Mouse (Mus musculus): ENCODE measurements at regions not wholly inside any gene's neighbourhood (a gene's known extent, or its start where the extent isn't known, plus 50 kb on each side); places are given as distances from the start of the nearest gene placed in this dataset.

DNA sequence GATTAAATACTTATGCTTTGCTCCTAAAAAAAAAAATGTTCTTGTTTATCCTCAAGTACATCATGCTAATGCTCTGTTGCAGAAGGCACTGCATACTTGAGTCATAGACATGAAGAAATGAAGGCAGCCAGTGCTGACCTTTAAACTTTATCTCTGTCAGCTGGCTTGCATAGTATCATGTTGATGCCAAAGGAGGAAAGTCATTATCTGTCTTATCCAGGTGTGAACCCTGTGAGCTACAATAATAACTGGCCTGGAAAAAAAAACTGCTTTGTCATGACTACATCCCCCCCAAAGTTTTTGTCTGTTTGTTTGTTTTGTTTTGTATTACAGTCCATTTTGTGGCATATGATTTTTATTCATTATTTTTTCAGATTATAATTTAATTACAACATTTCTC, 124.3 kb upstream of the Ndst4 start:
- Histone ChIP-seq H3K9me3 (ENCODE audit: control insufficient read depth, low read length) (no peaks in the 10 kb centered on the region), H3K27ac (ENCODE audit: low read depth, low read length) (no peak overlapping the region), H3K4me3 (ENCODE audit: low read depth, low read length) (no peak overlapping the region), H3K27me3 (ENCODE audit: control insufficient read depth, insufficient read depth, low read length) (no peaks in the 10 kb centered on the region), H3K9ac (ENCODE audit: low read length) (no peak overlapping the region), H3K4me2 (no peak overlapping the region), H3K36me3 (ENCODE audit: control insufficient read depth, insufficient read depth, low read length) (no peaks in the 10 kb centered on the region), H3K4me1 (ENCODE audit: control insufficient read depth, insufficient read depth, low read length) (no peaks in the 10 kb centered on the region)
- DNase-seq (ENCODE audit: low spot score, missing footprints) (peak; percentile 47), ATAC-seq (ENCODE audit: low FRiP score) (no peak)

DNA sequence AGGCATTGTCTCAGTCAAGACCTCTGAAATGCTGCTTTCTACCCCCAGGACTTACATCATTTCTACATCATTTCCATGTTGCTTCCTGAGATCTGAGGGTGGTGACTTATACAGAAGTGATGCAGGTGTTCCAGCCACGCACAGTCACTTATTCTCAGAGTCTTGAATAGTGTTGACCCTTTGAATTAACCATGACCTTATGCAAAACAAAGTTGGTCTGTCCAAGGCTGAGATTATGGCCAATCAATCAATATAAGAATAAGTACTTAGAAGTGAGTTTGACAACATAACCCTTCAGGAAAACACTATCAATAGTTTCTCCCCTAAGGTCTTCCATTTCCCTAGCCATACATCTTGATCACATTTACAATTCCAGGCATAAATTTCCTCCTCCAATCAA, 115.3 kb upstream of the Ndst4 start:
- Histone ChIP-seq H3K4me3 (ENCODE audit: low read depth, low read length) (no peak overlapping the region), H3K27me3 (ENCODE audit: control insufficient read depth, insufficient read depth, low read length) (no peaks in the 10 kb centered on the region), H3K27ac (ENCODE audit: low read depth, low read length) (no peak overlapping the region), H3K4me1 (ENCODE audit: control insufficient read depth, insufficient read depth, low read length) (no peaks in the 10 kb centered on the region), H3K36me3 (ENCODE audit: control insufficient read depth, insufficient read depth, low read length) (no peaks in the 10 kb centered on the region), H3K9ac (ENCODE audit: low read length) (no peak overlapping the region), H3K4me2 (no peak overlapping the region), H3K9me3 (ENCODE audit: control insufficient read depth, low read length) (no peaks in the 10 kb centered on the region)
- DNase-seq (ENCODE audit: low spot score, missing footprints) = peak; percentile 80
- WGBS = 65% methylated on average over 1 of the region's 1 CpGs
- peak; percentile 49; the same call in 1 of the 2 replicates for ATAC-seq (ENCODE audit: low FRiP score)

DNA sequence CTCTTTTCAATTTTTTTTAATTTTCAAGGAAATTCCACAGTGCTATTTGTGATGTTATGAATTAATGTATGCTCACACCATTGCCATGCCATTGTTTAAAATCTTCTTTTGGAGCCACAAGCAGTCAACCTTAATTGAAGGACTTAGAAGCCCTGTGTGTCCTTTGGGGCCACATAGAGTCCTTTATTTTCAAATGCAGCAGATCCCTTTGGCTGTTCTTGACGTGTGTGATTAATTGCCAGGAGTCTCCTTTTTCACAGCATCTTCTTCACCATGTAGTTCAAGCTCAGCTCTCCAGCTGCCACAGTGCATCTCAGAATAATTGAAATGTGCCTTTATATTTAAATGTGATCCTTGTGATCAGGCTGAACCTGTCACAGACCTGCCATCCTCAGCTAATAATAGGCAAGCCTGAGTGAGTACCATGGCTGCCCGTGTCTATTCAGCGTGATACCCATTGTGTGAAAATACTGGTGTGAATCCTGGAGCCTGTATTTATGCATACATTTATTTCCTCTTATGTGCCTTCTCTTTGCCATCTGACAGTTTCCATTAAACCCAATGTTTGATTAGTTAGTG, 114.4 kb upstream of the Ndst4 start:
- DNase-seq (ENCODE audit: low spot score, missing footprints) (peak; percentile 82), ATAC-seq (ENCODE audit: low FRiP score) (peak; percentile 79)
- Histone ChIP-seq H3K27ac (ENCODE audit: low read depth, low read length) (no peak overlapping the region), H3K36me3 (ENCODE audit: control insufficient read depth, insufficient read depth, low read length) (no peaks in the 10 kb centered on the region), H3K4me3 (ENCODE audit: low read depth, low read length) (no peak overlapping the region), H3K4me2 (no peak overlapping the region), H3K9ac (ENCODE audit: low read length) (no peak overlapping the region), H3K4me1 (ENCODE audit: control insufficient read depth, insufficient read depth, low read length) (no peaks in the 10 kb centered on the region), H3K27me3 (ENCODE audit: control insufficient read depth, insufficient read depth, low read length) (no peaks in the 10 kb centered on the region), H3K9me3 (ENCODE audit: control insufficient read depth, low read length) (no peaks in the 10 kb centered on the region)
- 39% methylated on average over 3 of the region's 3 CpGs for WGBS

DNA sequence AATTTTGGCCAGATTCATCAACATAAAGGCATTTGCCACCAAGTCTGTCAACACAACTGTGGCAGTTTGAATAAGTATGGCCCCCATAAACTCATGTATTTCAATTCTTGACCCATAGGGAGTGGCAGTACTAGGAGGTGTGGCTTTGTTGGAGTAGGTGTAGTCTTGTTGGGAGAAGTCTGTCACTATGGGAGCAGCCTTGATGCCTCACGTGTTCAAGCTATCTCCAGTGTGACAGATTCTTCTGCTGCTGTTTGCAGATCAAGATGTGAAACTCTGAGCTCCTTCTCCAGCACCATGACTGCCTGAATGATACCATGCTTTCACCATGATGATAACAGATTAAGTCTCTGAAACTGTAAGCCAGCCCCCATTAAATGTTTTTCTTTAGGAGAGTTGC, 97.2 kb upstream of the Ndst4 start:
- no peaks in the 10 kb centered on the region for H3K27me3 ChIP-seq (ENCODE audit: control insufficient read depth, insufficient read depth, low read length)
- WGBS = 82% methylated on average over 1 of the region's 1 CpGs
- DNase-seq (ENCODE audit: low spot score, missing footprints) = no peak
- H3K9ac ChIP-seq (ENCODE audit: low read length) = no peak overlapping the region
- H3K27ac ChIP-seq (ENCODE audit: low read depth, low read length) = no peak overlapping the region
- H3K4me3 ChIP-seq (ENCODE audit: low read depth, low read length) = no peak overlapping the region
- H3K4me2 ChIP-seq = no peak overlapping the region
- no peak for ATAC-seq (ENCODE audit: low FRiP score)
- no peaks in the 10 kb centered on the region for H3K36me3 ChIP-seq (ENCODE audit: control insufficient read depth, insufficient read depth, low read length)
- no peaks in the 10 kb centered on the region for H3K9me3 ChIP-seq (ENCODE audit: control insufficient read depth, low read length)
- H3K4me1 ChIP-seq (ENCODE audit: control insufficient read depth, insufficient read depth, low read length) = no peaks in the 10 kb centered on the region

DNA sequence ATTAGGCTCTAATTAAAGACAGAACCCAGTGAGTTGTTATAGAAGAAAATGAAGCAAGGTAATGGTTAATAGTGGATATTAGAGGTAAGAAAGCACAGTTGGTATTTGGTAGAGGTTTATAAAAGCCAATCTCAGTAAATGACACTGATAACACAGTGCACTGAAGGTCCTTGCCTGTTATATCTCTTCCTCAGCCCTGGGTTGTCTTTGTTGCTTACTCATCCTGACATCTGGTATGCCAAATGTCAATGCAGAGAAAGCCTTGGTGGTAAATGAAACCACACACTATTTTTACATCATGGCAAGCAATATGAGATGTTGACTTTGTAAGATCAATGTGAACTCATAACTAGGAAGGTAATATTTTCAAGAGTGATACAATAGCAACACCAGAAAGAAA, 76.8 kb upstream of the Ndst4 start:
- Histone ChIP-seq H3K36me3 (ENCODE audit: control insufficient read depth, insufficient read depth, low read length) (no peaks in the 10 kb centered on the region), H3K4me2 (no peak overlapping the region), H3K4me1 (ENCODE audit: control insufficient read depth, insufficient read depth, low read length) (no peaks in the 10 kb centered on the region), H3K9me3 (ENCODE audit: control insufficient read depth, low read length) (no peaks in the 10 kb centered on the region), H3K4me3 (ENCODE audit: low read depth, low read length) (no peak overlapping the region), H3K9ac (ENCODE audit: low read length) (no peak overlapping the region), H3K27ac (ENCODE audit: low read depth, low read length) (no peak overlapping the region), H3K27me3 (ENCODE audit: control insufficient read depth, insufficient read depth, low read length) (no peaks in the 10 kb centered on the region)
- no peak for ATAC-seq (ENCODE audit: low FRiP score)
- no peak for DNase-seq (ENCODE audit: low spot score, missing footprints)

DNA sequence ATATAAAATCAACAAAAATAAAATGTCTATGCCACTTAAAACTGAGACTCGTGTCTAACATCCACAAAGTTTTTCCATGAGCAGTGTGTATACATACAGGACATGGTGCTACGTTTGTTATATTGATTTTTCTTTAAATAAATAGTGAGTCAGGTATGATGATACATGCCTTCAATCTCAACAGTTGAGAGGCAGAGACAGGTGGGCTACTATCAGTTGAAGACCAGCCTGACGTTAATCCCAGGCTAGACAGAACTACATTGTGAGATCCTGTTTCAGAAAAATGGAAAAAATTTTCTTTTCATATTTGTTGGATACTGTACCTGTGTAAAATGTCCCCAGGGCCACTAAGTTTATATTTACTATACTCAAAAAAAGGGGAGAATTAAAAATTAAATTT, 66.5 kb upstream of the Ndst4 start:
- ATAC-seq (ENCODE audit: low FRiP score) (no peak), DNase-seq (ENCODE audit: low spot score, missing footprints) (no peak)
- no peaks in the 10 kb centered on the region for H3K9me3 ChIP-seq (ENCODE audit: control insufficient read depth, low read length)
- WGBS = 88% methylated on average over 3 of the region's 3 CpGs
- no peak overlapping the region for H3K4me2 ChIP-seq
- no peaks in the 10 kb centered on the region for H3K27me3 ChIP-seq (ENCODE audit: control insufficient read depth, insufficient read depth, low read length)
- H3K9ac ChIP-seq (ENCODE audit: low read length) = no peak overlapping the region
- H3K4me1 ChIP-seq (ENCODE audit: control insufficient read depth, insufficient read depth, low read length) = no peaks in the 10 kb centered on the region
- no peak overlapping the region for H3K27ac ChIP-seq (ENCODE audit: low read depth, low read length)
- H3K4me3 ChIP-seq (ENCODE audit: low read depth, low read length) = no peak overlapping the region
- H3K36me3 ChIP-seq (ENCODE audit: control insufficient read depth, insufficient read depth, low read length) = no peaks in the 10 kb centered on the region

DNA sequence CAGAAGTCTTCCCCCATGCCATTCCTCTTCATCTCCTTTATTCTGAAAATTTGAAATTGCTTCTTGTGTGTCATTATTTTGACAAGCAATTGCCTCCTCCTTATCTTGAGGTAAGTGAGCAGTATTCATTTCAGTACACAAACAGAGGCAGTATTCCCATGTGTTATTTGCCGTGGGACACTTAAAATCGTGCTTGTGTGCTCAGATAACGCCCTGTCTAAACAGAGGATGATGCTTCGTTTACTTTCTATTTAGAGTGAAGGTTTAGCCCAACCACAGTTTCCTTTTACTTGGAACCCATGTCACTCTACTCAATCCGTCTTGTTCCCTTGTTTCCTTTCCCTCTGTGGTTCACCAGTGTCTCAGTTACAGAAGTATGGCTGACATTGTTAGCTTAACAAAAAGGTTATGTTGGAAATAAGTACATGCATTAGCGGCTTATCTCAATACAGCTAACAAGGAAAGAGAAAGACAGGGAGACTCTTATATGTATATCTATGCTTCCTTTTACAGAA, 65.6 kb upstream of the Ndst4 start:
- 63% methylated on average over 6 of the region's 6 CpGs for WGBS
- Histone ChIP-seq H3K27ac (ENCODE audit: low read depth, low read length) (no peak overlapping the region), H3K4me2 (no peak overlapping the region), H3K36me3 (ENCODE audit: control insufficient read depth, insufficient read depth, low read length) (no peaks in the 10 kb centered on the region), H3K9ac (ENCODE audit: low read length) (no peak overlapping the region), H3K4me3 (ENCODE audit: low read depth, low read length) (no peak overlapping the region), H3K9me3 (ENCODE audit: control insufficient read depth, low read length) (no peaks in the 10 kb centered on the region), H3K27me3 (ENCODE audit: control insufficient read depth, insufficient read depth, low read length) (no peaks in the 10 kb centered on the region), H3K4me1 (ENCODE audit: control insufficient read depth, insufficient read depth, low read length) (no peaks in the 10 kb centered on the region)
- DNase-seq (ENCODE audit: low spot score, missing footprints) = no peak
- ATAC-seq (ENCODE audit: low FRiP score) = peak; percentile 24; the same call in 1 of the 2 replicates
